Mouse (Mus musculus) C2C12 (cell line): Measurements from ENCODE around the gene Abhd16a.

Experiments used
- CEBPB ChIP-seq: IDR thresholded peaks from one replicate; pipeline ENCODE4 v1.6.1; 2011; ENCODE audit warnings: low read depth, mild to moderate bottlenecking, control low read depth, moderate library complexity
- CTCF ChIP-seq: IDR thresholded peaks from one replicate; pipeline ENCODE4 v1.5.1; 2011; ENCODE audit not compliant: control insufficient read depth, insufficient read depth, insufficient read length
- FOSL1 ChIP-seq: IDR thresholded peaks from one replicate; pipeline ENCODE4 v1.8.0; 2011; ENCODE audit warnings: mild to moderate bottlenecking, low read length; ENCODE audit not compliant: poor library complexity, insufficient read depth, severe bottlenecking
- MAX ChIP-seq: IDR thresholded peaks from one replicate; pipeline ENCODE4 v1.6.1; 2011; ENCODE audit warnings: mild to moderate bottlenecking, control low read depth
- MYOD1 ChIP-seq: IDR thresholded peaks from one replicate; pipeline ENCODE4 v1.6.1; 2011; ENCODE audit warnings: low read depth; ENCODE audit not compliant: control insufficient read depth, insufficient read length
- MYOG ChIP-seq: IDR thresholded peaks from one replicate; pipeline ENCODE4 v1.6.1; 2011; ENCODE audit not compliant: control insufficient read depth, insufficient read length; ENCODE audit errors: extremely low read depth
- USF1 ChIP-seq: IDR thresholded peaks from one replicate; pipeline ENCODE4 v1.6.1; 2011; ENCODE audit warnings: low read depth, mild to moderate bottlenecking, control low read depth, moderate library complexity

DNA sequence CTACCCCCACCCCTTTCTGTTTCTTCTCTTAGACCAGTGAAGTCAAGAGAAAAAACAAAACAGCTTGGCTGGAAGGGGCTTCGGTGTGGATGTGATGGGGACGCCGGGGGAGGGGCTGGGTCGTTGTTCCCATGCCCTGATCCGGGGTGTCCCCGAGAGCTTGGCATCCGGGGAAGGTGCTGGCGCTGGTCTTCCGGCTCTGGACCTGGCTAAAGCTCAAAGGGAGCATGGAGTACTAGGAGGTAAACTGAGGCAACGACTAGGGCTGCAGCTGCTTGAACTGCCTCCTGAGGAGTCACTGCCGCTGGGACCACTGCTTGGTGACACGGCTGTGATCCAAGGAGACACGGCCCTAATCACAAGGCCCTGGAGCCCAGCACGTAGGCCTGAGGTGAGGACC is 29.0 kb upstream of the Abhd16a start:
- TF ChIP-seq MYOD1, result no peak
- no peak for TF ChIP-seq CTCF
- no peak for TF ChIP-seq CEBPB
- no peak for TF ChIP-seq MAX
- no peak for TF ChIP-seq USF1
- no peak for TF ChIP-seq MYOG
- TF ChIP-seq FOSL1, result no peak
